Mouse (Mus musculus) forebrain, postnatal 0 days (tissue): ENCODE data around the gene C8g. TPM values are rescaled to one million over a fixed set of nuclear protein-coding genes. Genes with fewer than 3 reads are reported as not detected.

Experiments
- ATAC-seq: fragments of 200-750 bp; cut with Nextera tagmentation; 2 replicates; pipeline ENCODE4 v1.8.0; 2017; ENCODE audit warnings: mild to moderate bottlenecking, moderate library complexity
- DNase-seq: peaks from one replicate; pipeline ENCODE4 v3.0.0-alpha.2; 2015
- H3K27ac ChIP-seq: fragments of 300-500 bp; sonication (generic); 2 replicates; pipeline ENCODE4 v1.5.1; 2014; ENCODE audit warnings: low read depth, mild to moderate bottlenecking, antibody characterized with exemption, low read length, moderate library complexity, mixed read lengths
- H3K27me3 ChIP-seq: fragments of 300-500 bp; sonication (generic); 2 replicates; pipeline ENCODE4 v1.6.1; 2014; ENCODE audit warnings: mild to moderate bottlenecking, low read length, mixed read lengths; ENCODE audit not compliant: insufficient read depth
- H3K36me3 ChIP-seq: fragments of 300-500 bp; sonication (generic); 2 replicates; pipeline ENCODE4 v1.6.1; 2014; ENCODE audit warnings: mild to moderate bottlenecking, moderate library complexity; ENCODE audit not compliant: insufficient read depth
- H3K4me1 ChIP-seq: fragments of 300-500 bp; sonication (generic); 2 replicates; pipeline ENCODE4 v1.6.1; 2014; ENCODE audit warnings: antibody characterized with exemption; ENCODE audit not compliant: insufficient read depth
- H3K4me2 ChIP-seq: fragments of 300-500 bp; sonication (generic); 2 replicates; pipeline ENCODE4 v1.6.1; 2014; ENCODE audit warnings: low read depth, mild to moderate bottlenecking, moderate library complexity
- H3K4me3 ChIP-seq: fragments of 300-500 bp; sonication (generic); 2 replicates; pipeline ENCODE4 v1.5.1; 2014; ENCODE audit warnings: low read depth, low read length, mixed read lengths
- H3K9ac ChIP-seq: fragments of 300-500 bp; sonication (generic); 2 replicates; pipeline ENCODE4 v1.6.1; 2014; ENCODE audit warnings: mild to moderate bottlenecking
- H3K9me3 ChIP-seq: fragments of 300-500 bp; sonication (generic); 2 replicates; pipeline ENCODE4 v1.6.1; 2016; ENCODE audit warnings: low read length
- CTCF ChIP-seq: sonication (generic); IDR thresholded peaks from 2 replicates; pipeline ENCODE4 v1.5.1; 2016; ENCODE audit warnings: antibody characterized with exemption, control low read depth, low read depth
- WGBS: fragments of 180-500 bp; shearing (Covaris S2); extraction: QIAGEN DNeasy Blood & Tissue Kit; methylation state at CpG from one replicate; pipeline ENCODE4 v1.1.7; 2014; 5-methylcytosine and 5-hydroxymethylcytosine counted together
- polyA plus RNA-seq: library from polyadenylated mRNA; unstranded; fragments of >200 nt; fragmentation: Nextera tagmentation; extraction: Ambion mirVana; gene quantifications from 2 replicates; pipeline ENCODE4 v1.2.1, GENCODE M21; 2015
- total RNA-seq: library from RNA; depleted of rRNA; stranded (reverse); fragments of >200 nt; gene quantifications from 2 replicates; pipeline ENCODE4 v1.2.3, GENCODE M21; 2014; rRNA removed

Gene C8g
- total and polyA plus RNA-seq, 2 experiments from 2014 or later = 2.4 to 4.0 TPM

GRCm38 (mm10) chr2:25458911-25459310 is 42.6 kb downstream of the C8g start:
- H3K4me1 ChIP-seq = peaks cover 13% of the 10 kb centered on the region; the same call in 1 of the 2 replicates
- no peak for DNase-seq
- peak overlapping the region; percentile 0; the same call in 1 of the 2 replicates for H3K4me2 ChIP-seq
- no peaks in the 10 kb centered on the region for H3K9me3 ChIP-seq
- no peak for ATAC-seq
- H3K9ac ChIP-seq = no peak overlapping the region
- 78% methylated on average over 5 of the region's 5 CpGs for WGBS
- no peaks in the 10 kb centered on the region for H3K27me3 ChIP-seq
- no peak overlapping the region for H3K4me3 ChIP-seq
- no peak for TF ChIP-seq CTCF
- no peak overlapping the region for H3K27ac ChIP-seq
- peaks cover 19% of the 10 kb centered on the region for H3K36me3 ChIP-seq

- Histone ChIP-seq H3K4me1 (peaks cover 13% of the 10 kb centered on the region; the same call in 1 of the 2 replicates), H3K27me3 (no peaks in the 10 kb centered on the region), H3K4me2 (no peak overlapping the region), H3K36me3 (peaks cover 19% of the 10 kb centered on the region), H3K4me3 (no peak overlapping the region), H3K9me3 (no peaks in the 10 kb centered on the region), H3K9ac (no peak overlapping the region), H3K27ac (no peak overlapping the region)
- DNase-seq (no peak), ATAC-seq (no peak)
- no peak for TF ChIP-seq CTCF
- WGBS = 85% methylated on average over 9 of the region's 9 CpGs
These were observed 44.3 kb downstream of the C8g start for GRCm38 (mm10) chr2:25457022-25457896.

- Histone ChIP-seq H3K4me1 (peaks cover 13% of the 10 kb centered on the region; the same call in 1 of the 2 replicates), H3K4me3 (no peak within 1 kb of the TSS), H3K27ac (no peak within 1 kb of the TSS), H3K36me3 (peaks cover 19% of the 10 kb centered on the region), H3K9me3 (no peaks in the 10 kb centered on the region), H3K9ac (no peak within 1 kb of the TSS), H3K4me2 (no peak within 1 kb of the TSS), H3K27me3 (no peaks in the 10 kb centered on the region)
- ATAC-seq (no peak), DNase-seq (no peak)
- no peak for TF ChIP-seq CTCF
- WGBS = 64% methylated on average over 14 of the region's 14 CpGs
These were observed 45.1 kb downstream of the C8g start, which contains the start of gene Clic3 for GRCm38 (mm10) chr2:25456205-25456953. Gene Clic3 (plus strand): TSS chr2:25456838.

- peaks cover 15% of the 10 kb centered on the region for H3K36me3 ChIP-seq
- TF ChIP-seq CTCF = no peak
- no peaks in the 10 kb centered on the region for H3K27me3 ChIP-seq
- H3K4me3 ChIP-seq = no peak overlapping the region
- H3K4me1 ChIP-seq = no peaks in the 10 kb centered on the region
- no peaks in the 10 kb centered on the region for H3K9me3 ChIP-seq
- no peak overlapping the region for H3K4me2 ChIP-seq
- H3K9ac ChIP-seq = no peak overlapping the region
- DNase-seq (no peak), ATAC-seq (no peak)
- 27% methylated on average over 1 of the region's 1 CpGs for WGBS
- no peak overlapping the region for H3K27ac ChIP-seq
These were observed 48.6 kb downstream of the C8g start for GRCm38 (mm10) chr2:25452951-25453350.

GRCm38 (mm10) chr2:25450853-25451647 is 50.5 kb downstream of the C8g start:
- H3K4me2 ChIP-seq = no peak overlapping the region
- peaks cover 29% of the 10 kb centered on the region for H3K36me3 ChIP-seq
- H3K27me3 ChIP-seq = no peaks in the 10 kb centered on the region
- TF ChIP-seq CTCF = no peak
- no peak overlapping the region for H3K9ac ChIP-seq
- no peak for ATAC-seq
- no peak overlapping the region for H3K4me3 ChIP-seq
- no peak overlapping the region for H3K27ac ChIP-seq
- DNase-seq = no peak
- 89% methylated on average over 8 of the region's 8 CpGs for WGBS
- H3K9me3 ChIP-seq = no peaks in the 10 kb centered on the region
- H3K4me1 ChIP-seq = no peaks in the 10 kb centered on the region

Other genes starting within 250 kb of the C8g start
Only the 30 nearest of the 36 such genes appear.
- gene Lrrc26, start 211.8 kb downstream of the C8g start, total RNA-seq = not detected in 2 replicates
- gene Lrrc26, start 211.8 kb downstream of the C8g start, polyA plus RNA-seq = 0.15 TPM in 1 of 2 replicates, not detected in the other
- 77.3 and 88.5 TPM in 2 replicates for gene Grin1, start 182.5 kb downstream of the C8g start, total RNA-seq
- gene Grin1, start 182.5 kb downstream of the C8g start, polyA plus RNA-seq = 46.9 and 58.2 TPM in 2 replicates
- 54.0 and 66.1 TPM in 2 replicates for gene Man1b1, start 169.4 kb downstream of the C8g start, total RNA-seq
- 35.5 and 43.8 TPM in 2 replicates for gene Man1b1, start 169.4 kb downstream of the C8g start, polyA plus RNA-seq
- gene Dpp7, start 145.4 kb downstream of the C8g start, total RNA-seq = 17.4 and 21.7 TPM in 2 replicates
- gene Dpp7, start 145.4 kb downstream of the C8g start, polyA plus RNA-seq = 15.3 and 19.8 TPM in 2 replicates
- 4.1 and 5.2 TPM in 2 replicates for gene Uap1l1, start 136.0 kb downstream of the C8g start, total RNA-seq
- 10.4 and 11.9 TPM in 2 replicates for gene Uap1l1, start 136.0 kb downstream of the C8g start, polyA plus RNA-seq
- gene Sapcd2, start 129.4 kb downstream of the C8g start, total RNA-seq = 13.2 and 13.9 TPM in 2 replicates
- gene Sapcd2, start 129.4 kb downstream of the C8g start, polyA plus RNA-seq = 9.5 and 12.7 TPM in 2 replicates
- gene Entpd2, start 105.8 kb downstream of the C8g start, total RNA-seq = 8.2 and 13.5 TPM in 2 replicates
- 14.2 and 18.2 TPM in 2 replicates for gene Entpd2, start 105.8 kb downstream of the C8g start, polyA plus RNA-seq
- 179 and 188 TPM in 2 replicates for gene Npdc1, start 102.4 kb downstream of the C8g start, total RNA-seq
- gene Npdc1, start 102.4 kb downstream of the C8g start, polyA plus RNA-seq = 413 and 442 TPM in 2 replicates
- gene Fut7, start 78.5 kb downstream of the C8g start, total RNA-seq = 1.3 TPM in 1 of 2 replicates, not detected in the other
- gene Fut7, start 78.5 kb downstream of the C8g start, polyA plus RNA-seq = 0.17 and 0.23 TPM in 2 replicates
- gene Abca2, start 73.0 kb downstream of the C8g start, total RNA-seq = 51.5 and 67.4 TPM in 2 replicates
- 8.8 and 10.5 TPM in 2 replicates for gene Abca2, start 73.0 kb downstream of the C8g start, polyA plus RNA-seq
- gene Clic3, start 44.9 kb downstream of the C8g start, total RNA-seq = 0.48 TPM in 1 of 2 replicates, not detected in the other
- gene Clic3, start 44.9 kb downstream of the C8g start, polyA plus RNA-seq = 2.5 and 3.6 TPM in 2 replicates
- gene Paxx, start 40.6 kb downstream of the C8g start, total RNA-seq = 154 and 164 TPM in 2 replicates
- gene Paxx, start 40.6 kb downstream of the C8g start, polyA plus RNA-seq = 151 and 154 TPM in 2 replicates
- gene Ptgds, start 31.7 kb downstream of the C8g start, total RNA-seq = 1,270 and 1,729 TPM in 2 replicates
- 1,561 and 1,919 TPM in 2 replicates for gene Ptgds, start 31.7 kb downstream of the C8g start, polyA plus RNA-seq
- gene Lcn12, start 7.8 kb downstream of the C8g start, total RNA-seq = not detected in 2 replicates
- not detected in 2 replicates for gene Lcn12, start 7.8 kb downstream of the C8g start, polyA plus RNA-seq
- gene Fbxw5, start 969 bp downstream of the C8g start, total RNA-seq = 120 and 140 TPM in 2 replicates
- gene Fbxw5, start 969 bp downstream of the C8g start, polyA plus RNA-seq = 93.8 and 116 TPM in 2 replicates
- 8.0 and 9.6 TPM in 2 replicates for gene Traf2, start 45.2 kb upstream of the C8g start, total RNA-seq
- gene Traf2, start 45.2 kb upstream of the C8g start, polyA plus RNA-seq = 7.8 and 9.2 TPM in 2 replicates
- 151 and 174 TPM in 2 replicates for gene Edf1, start 56.1 kb upstream of the C8g start, total RNA-seq
- gene Edf1, start 56.1 kb upstream of the C8g start, polyA plus RNA-seq = 368 and 392 TPM in 2 replicates
- gene Mamdc4, start 73.1 kb upstream of the C8g start, total RNA-seq = 1.0 and 9.0 TPM in 2 replicates
- gene Mamdc4, start 73.1 kb upstream of the C8g start, polyA plus RNA-seq = 0.21 and 0.26 TPM in 2 replicates
- gene Phpt1, start 73.5 kb upstream of the C8g start, total RNA-seq = 33.7 and 43.2 TPM in 2 replicates
- gene Phpt1, start 73.5 kb upstream of the C8g start, polyA plus RNA-seq = 171 and 185 TPM in 2 replicates
- gene Ajm1, start 80.0 kb upstream of the C8g start, total RNA-seq = 13.5 and 16.0 TPM in 2 replicates
- 11.3 and 13.7 TPM in 2 replicates for gene Ajm1, start 80.0 kb upstream of the C8g start, polyA plus RNA-seq
- 68.2 and 79.3 TPM in 2 replicates for gene Rabl6, start 106.8 kb upstream of the C8g start, total RNA-seq
- gene Rabl6, start 106.8 kb upstream of the C8g start, polyA plus RNA-seq = 51.8 and 54.9 TPM in 2 replicates
- gene Ccdc183, start 116.0 kb upstream of the C8g start, total RNA-seq = not detected in 2 replicates
- gene Ccdc183, start 116.0 kb upstream of the C8g start, polyA plus RNA-seq = 0.36 TPM in 2 replicates
- 39.4 and 49.5 TPM in 2 replicates for gene Tmem141, start 120.3 kb upstream of the C8g start, total RNA-seq
- gene Tmem141, start 120.3 kb upstream of the C8g start, polyA plus RNA-seq = 41.9 and 42.7 TPM in 2 replicates
- gene Fcna, start 126.3 kb upstream of the C8g start, total RNA-seq = 3.3 and 4.7 TPM in 2 replicates
- gene Fcna, start 126.3 kb upstream of the C8g start, polyA plus RNA-seq = 5.2 and 6.7 TPM in 2 replicates
- gene Lcn8, start 151.4 kb upstream of the C8g start, total RNA-seq = not detected in 2 replicates
- not detected in 2 replicates for gene Lcn8, start 151.4 kb upstream of the C8g start, polyA plus RNA-seq
- not detected in 2 replicates for gene Lcn5, start 156.2 kb upstream of the C8g start, total RNA-seq
- not detected in 2 replicates for gene Lcn5, start 156.2 kb upstream of the C8g start, polyA plus RNA-seq
- not detected in 2 replicates for gene Lcn6, start 175.1 kb upstream of the C8g start, total RNA-seq
- gene Lcn6, start 175.1 kb upstream of the C8g start, polyA plus RNA-seq = not detected in 2 replicates
- gene Lcn10, start 181.0 kb upstream of the C8g start, total RNA-seq = not detected in 2 replicates
- not detected in 2 replicates for gene Lcn10, start 181.0 kb upstream of the C8g start, polyA plus RNA-seq
- gene Obp2a, start 198.3 kb upstream of the C8g start, total RNA-seq = not detected in 2 replicates
- not detected in 2 replicates for gene Obp2a, start 198.3 kb upstream of the C8g start, polyA plus RNA-seq
- gene Bmyc, start 205.0 kb upstream of the C8g start, total RNA-seq = 43.4 and 50.5 TPM in 2 replicates
- gene Bmyc, start 205.0 kb upstream of the C8g start, polyA plus RNA-seq = 194 and 195 TPM in 2 replicates